Mouse (Mus musculus) myocyte (in vitro differentiated cells): Measurements from ENCODE around the gene Tectb.

Experiments used
- MAX ChIP-seq: IDR thresholded peaks from one replicate; pipeline ENCODE4 v1.6.1; 2011; ENCODE audit warnings: low read depth, mild to moderate bottlenecking, control low read depth
- POLR2A ChIP-seq: IDR thresholded peaks from one replicate; pipeline ENCODE4 v1.6.1; 2011; ENCODE audit warnings: low read depth, mild to moderate bottlenecking, control low read depth, moderate library complexity; ENCODE audit not compliant: insufficient read length
- POLR2AphosphoS2 ChIP-seq: IDR thresholded peaks from one replicate; pipeline ENCODE4 v1.6.1; 2011; ENCODE audit warnings: low read depth, control low read depth; ENCODE audit not compliant: insufficient read length
- USF1 ChIP-seq: IDR thresholded peaks from one replicate; pipeline ENCODE4 v1.6.1; 2011; ENCODE audit warnings: low read depth, mild to moderate bottlenecking, control low read depth, moderate library complexity

DNA sequence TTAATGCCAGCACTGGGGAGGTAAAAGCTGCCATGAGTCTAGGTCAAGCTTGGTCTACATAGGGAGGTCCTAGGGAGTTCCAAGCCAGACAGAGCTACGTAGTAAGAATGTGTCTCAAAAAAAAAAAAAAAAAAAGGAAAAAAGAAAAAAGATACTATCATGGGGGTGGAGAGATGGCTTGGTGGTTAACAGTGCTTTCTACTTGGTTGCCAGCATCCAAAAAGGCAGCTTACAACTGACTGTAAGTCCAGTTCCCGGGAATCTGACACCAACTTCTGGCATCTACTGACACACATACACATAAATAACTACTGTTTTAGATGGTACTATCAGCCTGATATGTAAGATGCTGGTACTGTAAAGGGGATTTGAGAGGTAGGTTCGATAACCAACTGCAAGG is 28.6 kb downstream of the Tectb start:
- TF ChIP-seq POLR2A (no peak), USF1 (no peak), POLR2AphosphoS2 (no peak), MAX (no peak)
